Mouse (Mus musculus): ENCODE results near the gene H13. TPM values are rescaled to one million over a fixed set of nuclear protein-coding genes. Genes with fewer than 3 reads are reported as not detected.

Gene H13
- 100 to 1,000 TPM; 190 to 281 TPM for polyA plus RNA-seq (2017; shearing (Covaris generic))

GRCm38 (mm10) chr2:152669256-152669638 is at the start of gene H13:
Gene H13, plus strand, starts transcription at chr2:152669461.

DNA sequence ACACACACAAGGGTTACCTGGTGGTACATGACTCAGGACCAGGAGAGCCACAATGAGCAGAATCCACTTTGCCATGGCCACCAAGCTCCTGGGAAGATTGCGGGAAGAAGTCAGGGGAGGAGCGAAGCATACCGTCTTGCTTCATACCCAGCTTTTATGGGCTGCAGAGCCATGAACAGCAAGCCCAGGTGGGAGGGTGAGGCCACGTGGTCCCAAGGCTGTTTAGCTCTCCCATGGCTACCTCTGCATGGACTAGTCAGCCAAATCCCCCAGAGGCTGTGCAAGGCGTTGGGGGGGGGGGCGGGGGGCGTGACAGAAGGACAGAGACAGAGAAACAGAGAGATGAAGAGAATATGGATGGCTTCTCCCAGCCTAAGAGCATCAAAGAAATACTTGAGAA is 46.3 kb upstream of the H13 start, which contains the start of gene Defb25:
Gene Defb25, minus strand, starts transcription at position 101 of the 400 bp plus-strand sequence.

DNA sequence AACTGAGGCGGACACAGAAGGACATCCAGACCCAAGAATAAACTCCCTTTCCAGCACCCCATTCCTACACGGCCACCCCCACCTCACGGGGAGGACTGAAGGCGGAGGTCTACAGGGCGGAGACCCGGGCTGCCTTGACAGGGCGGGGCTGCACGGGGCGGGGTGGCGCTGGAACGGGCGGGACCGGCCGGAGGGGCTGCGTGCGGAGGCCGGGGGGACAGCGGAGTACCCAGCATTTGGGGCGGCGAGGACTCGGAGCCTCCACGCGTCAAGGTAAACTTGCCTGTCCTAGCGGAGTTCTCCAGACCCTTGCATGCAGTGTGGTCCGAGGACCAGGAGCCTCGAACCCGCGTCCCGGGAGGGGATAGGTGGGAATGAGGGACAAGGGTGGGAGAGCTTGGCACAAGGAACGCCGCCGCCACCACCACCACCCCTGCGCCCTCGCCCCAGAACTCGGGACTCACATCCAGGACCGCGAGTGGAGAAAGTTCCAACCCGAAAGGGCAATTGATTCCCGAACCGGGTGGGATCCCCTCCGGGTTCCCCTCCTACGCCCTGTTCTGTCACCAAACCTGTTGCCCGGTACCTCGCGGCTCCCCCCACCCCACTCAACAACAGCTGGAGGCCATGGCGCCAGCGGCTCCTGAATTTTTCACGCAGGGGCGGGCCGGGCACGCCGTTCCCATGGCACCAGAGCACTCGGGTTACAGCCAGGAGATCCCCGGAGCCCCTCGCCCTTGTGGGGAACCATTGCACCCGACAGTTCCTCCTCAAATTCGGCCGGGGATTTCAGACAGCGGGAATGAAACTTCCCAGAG is 42.3 kb upstream of the H13 start, which contains the start of gene Rem1:
Gene Rem1, plus strand, starts transcription at position 178 of the 818 bp plus-strand sequence.

GRCm38 (mm10) chr2:152686806-152687267 is 17.6 kb downstream of the H13 start, which contains the start of gene Mcts2:
Gene Mcts2, plus strand, starts transcription at chr2:152687035.

DNA sequence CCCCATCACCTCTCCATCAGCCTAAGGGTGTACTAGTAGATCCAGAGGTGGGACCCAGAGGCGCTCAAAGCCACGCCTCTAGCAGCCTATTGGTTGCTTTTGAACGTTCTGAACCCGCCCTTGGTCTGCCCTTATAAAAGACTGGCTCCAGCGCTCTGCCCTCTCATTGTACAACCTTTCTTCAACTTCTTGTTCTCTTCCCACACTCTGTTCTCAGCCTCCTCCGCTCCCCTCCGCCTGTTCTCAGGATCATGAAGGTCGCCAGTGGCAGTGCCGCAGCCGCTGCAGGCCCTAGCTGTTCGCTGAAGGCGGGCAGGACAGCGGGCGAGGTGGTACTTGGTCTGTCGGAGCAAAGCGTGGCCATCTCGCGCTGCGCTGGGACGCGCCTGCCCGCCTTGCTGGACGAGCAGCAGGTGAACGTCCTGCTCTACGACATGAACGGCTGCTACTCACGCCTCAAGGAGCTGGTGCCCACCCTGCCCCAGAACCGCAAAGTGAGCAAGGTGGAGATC is 66.9 kb downstream of the H13 start, which contains the start of gene Id1:
Gene Id1, plus strand, starts transcription at position 162 of the 512 bp plus-strand sequence.

GRCm38 (mm10) chr2:152753944-152754711 is 84.9 kb downstream of the H13 start, which contains the start of gene Cox4i2:
Gene Cox4i2, plus strand, starts transcription at chr2:152754173.

Other genes starting within 250 kb of the H13 start
- not detected for gene Defb23, start 204.8 kb upstream of the H13 start, polyA plus RNA-seq (2017; shearing (Covaris generic))
- gene Defb20, start 192.4 kb upstream of the H13 start, polyA plus RNA-seq (2017; shearing (Covaris generic)) = not detected
- not detected for gene Defb22, start 179.3 kb upstream of the H13 start, polyA plus RNA-seq (2017; shearing (Covaris generic))
- not detected for gene Defb26, start 157.8 kb upstream of the H13 start, polyA plus RNA-seq (2017; shearing (Covaris generic))
- gene Defb28, start 151.2 kb upstream of the H13 start, polyA plus RNA-seq (2017; shearing (Covaris generic)) = not detected
- gene Defb29, start 129.4 kb upstream of the H13 start, polyA plus RNA-seq (2017; shearing (Covaris generic)) = not detected
- gene Gm17416, start 100.1 kb upstream of the H13 start, polyA plus RNA-seq (2017; shearing (Covaris generic)) = not detected
- not detected for gene Defb21, start 96.7 kb upstream of the H13 start, polyA plus RNA-seq (2017; shearing (Covaris generic))
- gene Defb19, start 89.1 kb upstream of the H13 start, polyA plus RNA-seq (2017; shearing (Covaris generic)) = not detected
- gene Defb45, start 70.1 kb upstream of the H13 start, polyA plus RNA-seq (2017; shearing (Covaris generic)) = not detected
- not detected for gene Defb36, start 65.1 kb upstream of the H13 start, polyA plus RNA-seq (2017; shearing (Covaris generic))
- gene Defb25, start 46.4 kb upstream of the H13 start, polyA plus RNA-seq (2017; shearing (Covaris generic)) = not detected
- gene Rem1, start 42.5 kb upstream of the H13 start, polyA plus RNA-seq (2017; shearing (Covaris generic)) = not detected
- 1 to 10 TPM; 3.7 to 5.9 TPM for gene Mcts2, start 17.6 kb downstream of the H13 start, polyA plus RNA-seq (2017; shearing (Covaris generic))
- 1 to 10 TPM in 1 of 2 experiments, not detected in 1; 1.3 TPM for gene Id1, start 66.8 kb downstream of the H13 start, polyA plus RNA-seq (2017; shearing (Covaris generic))
- under 1 TPM in 1 of 2 experiments, not detected in 1; 0.97 TPM for gene Cox4i2, start 84.7 kb downstream of the H13 start, polyA plus RNA-seq (2017; shearing (Covaris generic))
- 10 to 100 TPM; 53.8 to 70.8 TPM for gene Bcl2l1, start 162.3 kb downstream of the H13 start, polyA plus RNA-seq (2017; shearing (Covaris generic))
- gene Tpx2, start 178.5 kb downstream of the H13 start, polyA plus RNA-seq (2017; shearing (Covaris generic)) = 10 to 100 TPM; 12.5 to 18.7 TPM
- gene Mylk2, start 241.9 kb downstream of the H13 start, polyA plus RNA-seq (2017; shearing (Covaris generic)) = not detected

All from activated CD4-positive, CD25-positive, alpha-beta regulatory T cell (primary cell).